11 mouse cellular contexts compared by ENCODE assay signal in the genomic region with DNA sequence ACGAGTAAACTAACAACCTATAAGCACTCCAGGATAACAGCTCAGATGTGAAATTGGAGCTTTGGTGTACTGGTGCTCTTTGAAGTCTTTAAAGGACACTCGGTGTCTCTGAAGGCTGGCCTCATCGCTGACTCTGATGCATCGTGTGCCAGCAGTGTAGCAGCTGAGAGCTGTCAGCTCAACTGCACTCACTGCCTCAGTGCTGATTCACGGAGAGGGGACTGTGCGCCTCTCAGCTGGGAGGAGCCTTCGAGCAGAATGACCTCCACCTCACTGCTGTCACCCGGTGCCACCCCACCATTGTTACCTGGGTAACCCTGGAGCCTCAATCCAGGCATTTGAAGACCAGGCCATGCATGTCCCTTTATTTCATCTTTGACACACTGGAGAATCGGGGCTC. TPM values are rescaled to one million over a fixed set of nuclear protein-coding genes. Genes with fewer than 3 reads are reported as not detected.
A peak's percentile ranks its signal among the peaks of the same experiment; 100 is the strongest.
DNase-seq lines count a peak whose midpoint lies in the region; ATAC-seq and TF ChIP-seq lines count a peak whose summit lies in the region.
"Had no signal": no experiment of that assay in that cellular context is flagged by ENCODE, and none has a peak within 500 bp of the region (broad histone marks: within the 10 kb centered on the region; RNA-seq: fewer than 3 reads in every experiment).

No protein-coding gene starts in this region.

- peak overlapping the region; percentile 18; the same call in 1 of the 2 replicates for H3K27ac ChIP-seq in heart, embryonic 10.5 days
- H3K27ac ChIP-seq in lung, embryonic 14.5 days (ENCODE audit: low read depth), result no peak overlapping the region
- no peak overlapping the region for H3K27ac ChIP-seq in midbrain, embryonic 15.5 days
- H3K27ac ChIP-seq: left cerebral cortex, adult 2 months; liver, embryonic 15.5 days had no signal

- ATAC-seq in lung, embryonic 14.5 days (ENCODE audit: insufficient read depth), result peak; percentile 85
- peak; percentile 60; the same call in 1 of the 2 replicates for ATAC-seq in midbrain, embryonic 15.5 days (replicated peaks)

- H3K27me3 ChIP-seq in heart, embryonic 10.5 days (ENCODE audit: insufficient read depth, poor library complexity, severe bottlenecking), result no peaks in the 10 kb centered on the region
- no peaks in the 10 kb centered on the region for H3K27me3 ChIP-seq in lung, embryonic 14.5 days (ENCODE audit: insufficient read depth, low read length)
- H3K27me3 ChIP-seq in midbrain, embryonic 15.5 days (replicated peaks), result 0 out of 2 replicates have a peak, but pooled peaks cover 4% of the 10 kb centered on the region

- 27% methylated on average over 9 of the region's 9 CpGs for WGBS in heart, embryonic 10.5 days
- 16% methylated on average over 9 of the region's 9 CpGs for WGBS in lung, embryonic 14.5 days
- 17% methylated on average over 9 of the region's 9 CpGs for WGBS in midbrain, embryonic 15.5 days

- DNase-seq in heart, embryonic 10.5 days (ENCODE audit: low spot score), result peak; percentile 75
- DNase-seq in heart, adult 9 months (ENCODE audit: low spot score in 2 of 2), result no peak
- DNase-seq in lung, embryonic 14.5 days, result peak; percentile 67
- no peak for DNase-seq in lung, postnatal 25 days (ENCODE audit: low spot score)
- peak; percentile 38 for DNase-seq in brain, adult 2 months (ENCODE audit: low read depth, low spot score)
- DNase-seq in left cerebral cortex, adult 18-20 months (ENCODE audit: low spot score in 2 of 2), result no peak
- no peak for DNase-seq in layer of hippocampus, adult 11-12 months (ENCODE audit: low spot score)
- DNase-seq: thymus, postnatal 25 days had no signal

- no peaks in the 10 kb centered on the region for H3K36me3 ChIP-seq in heart, embryonic 10.5 days
- no peaks in the 10 kb centered on the region for H3K36me3 ChIP-seq in lung, embryonic 14.5 days (ENCODE audit: insufficient read depth)
- H3K36me3 ChIP-seq in midbrain, embryonic 15.5 days (replicated peaks), result no peaks in the 10 kb centered on the region
- H3K36me3 ChIP-seq: liver, embryonic 15.5 days had no signal

- TF ChIP-seq CTCF in lung, embryonic 14.5 days (IDR thresholded peaks at IDR 0.05; ENCODE audit: low read depth), result no peak

- H3K9me3 ChIP-seq in heart, embryonic 10.5 days, result no peaks in the 10 kb centered on the region
- no peaks in the 10 kb centered on the region for H3K9me3 ChIP-seq in lung, embryonic 14.5 days (ENCODE audit: low read depth, low read length)
- H3K9me3 ChIP-seq in midbrain, embryonic 15.5 days, result no peaks in the 10 kb centered on the region
- H3K9me3 ChIP-seq: liver, embryonic 15.5 days had no signal

- H3K9ac ChIP-seq in lung, embryonic 14.5 days, result 0 out of 2 replicates have a peak overlapping the region, but pooled peaks have one; percentile 14
- no peak overlapping the region for H3K9ac ChIP-seq in midbrain, embryonic 15.5 days
- H3K9ac ChIP-seq: liver, embryonic 15.5 days had no signal

- H3K4me1 ChIP-seq in heart, embryonic 10.5 days, result peaks cover 13% of the 10 kb centered on the region
- H3K4me1 ChIP-seq in lung, embryonic 14.5 days (ENCODE audit: insufficient read depth), result no peaks in the 10 kb centered on the region
- H3K4me1 ChIP-seq in midbrain, embryonic 15.5 days, result no peaks in the 10 kb centered on the region
- H3K4me1 ChIP-seq: liver, embryonic 15.5 days had no signal

- H3K4me3 ChIP-seq in heart, embryonic 10.5 days, result no peak overlapping the region
- H3K4me3 ChIP-seq in lung, embryonic 14.5 days (ENCODE audit: low read depth, low read length), result no peak overlapping the region
- no peak overlapping the region for H3K4me3 ChIP-seq in midbrain, embryonic 15.5 days
- H3K4me3 ChIP-seq: left cerebral cortex, adult 2 months; liver, embryonic 15.5 days had no signal

- no peak overlapping the region for H3K4me2 ChIP-seq in lung, embryonic 14.5 days
- H3K4me2 ChIP-seq in midbrain, embryonic 15.5 days, result no peak overlapping the region
- H3K4me2 ChIP-seq: liver, embryonic 15.5 days had no signal

RNA-seq across cellular contexts. Expression of a gene that starts 7.9 kb away (rescaled TPM):
- polyA plus RNA-seq in heart, embryonic 10.5 days (2016; fragmentation: Nextera tagmentation; extraction: Ambion mirVana), result 23.7 and 26.8 TPM in 2 replicates
- polyA plus RNA-seq in lung, embryonic 14.5 days (2014; fragmentation: Nextera tagmentation; extraction: Ambion mirVana), result 17.1 and 20.3 TPM in 2 replicates
- polyA plus RNA-seq in midbrain, embryonic 15.5 days (2015; fragmentation: Nextera tagmentation; extraction: Ambion mirVana), result 2.4 and 2.5 TPM in 2 replicates
- 10 to 100 TPM; 14.3 to 15.3 TPM for total RNA-seq in left cerebral cortex, adult 18-20 months (2021)

RNA-seq across cellular contexts. Expression of a gene that starts 45.4 kb away (rescaled TPM):
- polyA plus RNA-seq in heart, embryonic 10.5 days (2016; fragmentation: Nextera tagmentation; extraction: Ambion mirVana), result 58.6 and 60.3 TPM in 2 replicates
- 50.1 and 51.9 TPM in 2 replicates for polyA plus RNA-seq in lung, embryonic 14.5 days (2014; fragmentation: Nextera tagmentation; extraction: Ambion mirVana)
- 12.8 and 15.3 TPM in 2 replicates for polyA plus RNA-seq in midbrain, embryonic 15.5 days (2015; fragmentation: Nextera tagmentation; extraction: Ambion mirVana)
- total RNA-seq in left cerebral cortex, adult 18-20 months (2021), result 10 to 100 TPM; 20.4 to 23.8 TPM

Comparison
In these comparisons a context has a peak if more than half of its experiments do, and no peak if none do; other contexts are left out.
1. DNase-seq: peak in heart, embryonic 10.5 days (single experiment), lung, embryonic 14.5 days (single experiment) and brain, adult 2 months (single experiment); none in heart, adult 9 months (0 of 2), lung, postnatal 25 days (single experiment), left cerebral cortex, adult 18-20 months (0 of 2) and layer of hippocampus, adult 11-12 months (single experiment).